ENCODE assay signal across 11 mouse cellular contexts in the genomic region with DNA sequence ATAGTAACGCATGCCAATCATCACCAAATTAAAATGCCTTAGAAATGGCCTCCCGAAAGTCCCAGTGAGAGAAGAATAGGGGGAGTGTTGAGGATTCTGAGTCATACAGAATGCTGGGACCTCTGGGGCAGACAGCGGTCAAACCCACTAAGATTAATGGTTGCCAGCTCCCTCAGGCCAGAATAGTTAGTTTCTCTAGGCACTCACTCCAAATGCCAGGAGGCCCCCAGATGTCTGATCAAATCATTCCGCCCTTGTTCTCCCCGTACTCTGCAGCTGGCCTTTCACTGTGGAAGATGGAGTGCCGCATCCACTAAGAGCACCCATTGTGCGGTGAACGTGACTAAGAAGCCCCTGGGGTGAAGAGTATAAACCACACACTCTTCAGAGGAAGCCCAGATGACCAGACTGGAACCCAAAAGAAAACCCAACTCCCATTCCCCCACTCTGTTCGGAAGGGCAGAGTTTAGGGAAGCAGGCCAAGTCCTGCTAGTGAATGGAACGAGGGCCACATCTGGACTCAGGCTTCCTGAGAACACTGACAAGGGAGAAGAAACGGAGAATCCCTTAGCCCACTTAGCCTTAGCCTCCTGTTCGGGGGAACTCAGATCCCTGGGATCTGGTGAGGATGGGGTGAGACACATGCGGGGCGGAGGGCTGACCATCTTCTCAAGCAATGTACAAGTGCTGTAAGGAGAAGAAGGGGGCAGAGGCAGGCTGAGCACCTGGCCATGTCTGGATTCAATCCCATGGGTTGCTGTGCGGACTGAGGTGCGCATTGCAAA.
A peak's percentile ranks its signal among the peaks of the same experiment; 100 is the strongest.
DNase-seq lines count a peak whose midpoint lies in the region; ATAC-seq and TF ChIP-seq lines count a peak whose summit lies in the region.
"Had no signal": no experiment of that assay in that cellular context is flagged by ENCODE, and none has a peak within 500 bp of the region (broad histone marks: within the 10 kb centered on the region; RNA-seq: fewer than 3 reads in every experiment).

No protein-coding gene starts in this region.

- H3K36me3 ChIP-seq in midbrain, embryonic 13.5 days, result no peaks in the 10 kb centered on the region
- H3K36me3 ChIP-seq in forebrain, embryonic 13.5 days (ENCODE audit: poor library complexity, severe bottlenecking), result no peaks in the 10 kb centered on the region
- H3K36me3 ChIP-seq: hindbrain, embryonic 15.5 days had no signal

- H3K27ac ChIP-seq in gastrocnemius, adult 2 months, result peak overlapping the region; percentile 84; the same call in 1 of the 2 replicates
- H3K27ac ChIP-seq in midbrain, embryonic 13.5 days, result no peak overlapping the region
- no peak overlapping the region for H3K27ac ChIP-seq in forebrain, embryonic 13.5 days
- H3K27ac ChIP-seq: hindbrain, embryonic 15.5 days had no signal

- no peak overlapping the region for H3K4me3 ChIP-seq in gastrocnemius, adult 2 months
- no peak overlapping the region for H3K4me3 ChIP-seq in midbrain, embryonic 13.5 days (replicated peaks)
- H3K4me3 ChIP-seq in forebrain, embryonic 13.5 days, result no peak overlapping the region
- H3K4me3 ChIP-seq: hindbrain, embryonic 15.5 days had no signal

- intact Hi-C loops in gastrocnemius, adult 2 months (cut with DNase I), result no loop called here
- intact Hi-C loops in gastrocnemius, postnatal 36 days (cut with DNase I), result no loop called here

- no peak for TF ChIP-seq CTCF in gastrocnemius, adult 2 months (IDR thresholded peaks at IDR 0.05)

- no peaks in the 10 kb centered on the region for H3K27me3 ChIP-seq in midbrain, embryonic 13.5 days
- no peaks in the 10 kb centered on the region for H3K27me3 ChIP-seq in forebrain, embryonic 13.5 days
- H3K27me3 ChIP-seq: hindbrain, embryonic 15.5 days had no signal

- no peak overlapping the region for H3K4me2 ChIP-seq in midbrain, embryonic 13.5 days (replicated peaks)
- H3K4me2 ChIP-seq in forebrain, embryonic 13.5 days, result no peak overlapping the region
- H3K4me2 ChIP-seq: hindbrain, embryonic 15.5 days had no signal

- no peak overlapping the region for H3K9ac ChIP-seq in midbrain, embryonic 13.5 days (replicated peaks)
- no peak overlapping the region for H3K9ac ChIP-seq in forebrain, embryonic 13.5 days
- H3K9ac ChIP-seq: hindbrain, embryonic 15.5 days; liver, postnatal 0 days had no signal

- no peak for ATAC-seq in midbrain, embryonic 13.5 days
- no peak for ATAC-seq in forebrain, embryonic 13.5 days
- ATAC-seq: liver, postnatal 0 days had no signal

- no peak for DNase-seq in gastrocnemius, adult 2 months
- DNase-seq in gastrocnemius, postnatal 36 days, result no peak
- DNase-seq in testis, postnatal 10 days (ENCODE audit: low spot score), result peak; percentile 34
- DNase-seq in testis, postnatal 14 days (ENCODE audit: low spot score), result no peak
- DNase-seq in neural tube, embryonic 10.5 days (ENCODE audit: extremely low spot score, low spot score), result peak; percentile 63
- no peak for DNase-seq in kidney, postnatal 4 days
- DNase-seq: B cell, adult 2 months; liver, postnatal 0 days had no signal

- H3K4me1 ChIP-seq in midbrain, embryonic 13.5 days (replicated peaks), result peaks cover 32% of the 10 kb centered on the region
- peaks cover 27% of the 10 kb centered on the region for H3K4me1 ChIP-seq in forebrain, embryonic 13.5 days

- WGBS in midbrain, embryonic 13.5 days, result 84% methylated on average over 16 of the region's 16 CpGs
- 82% methylated on average over 16 of the region's 16 CpGs for WGBS in forebrain, embryonic 13.5 days

- no peaks in the 10 kb centered on the region for H3K9me3 ChIP-seq in midbrain, embryonic 13.5 days
- H3K9me3 ChIP-seq in forebrain, embryonic 13.5 days (replicated peaks), result no peaks in the 10 kb centered on the region
- H3K9me3 ChIP-seq: hindbrain, embryonic 15.5 days had no signal

Comparison
In these comparisons a context has a peak if more than half of its experiments do, and no peak if none do; other contexts are left out.
1. DNase-seq: peak in testis, postnatal 10 days (single experiment) and neural tube, embryonic 10.5 days (single experiment); none in gastrocnemius, adult 2 months (single experiment), gastrocnemius, postnatal 36 days (0 of 2), testis, postnatal 14 days (single experiment) and kidney, postnatal 4 days (0 of 2).